Mouse (Mus musculus) cerebellum, adult 2 months (tissue): ENCODE measurements at regions not wholly inside any gene's neighbourhood (a gene's known extent, or its start where the extent isn't known, plus 50 kb on each side); places are given as distances from the start of the nearest gene placed in this dataset.

ENCODE experiments used
- CTCF ChIP-seq: fragments of 200-500 bp; IDR thresholded peaks from 2 replicates; pipeline ENCODE4 v1.5.1; 2011; ENCODE audit warnings: low read depth, mild to moderate bottlenecking, control low read depth, low read length, moderate library complexity, borderline replicate concordance; ENCODE audit not compliant: insufficient read depth
- POLR2A ChIP-seq: fragments of 200-500 bp; IDR thresholded peaks from 2 replicates; pipeline ENCODE4 v1.6.1; 2011; ENCODE audit warnings: low read length, control low read depth, borderline replicate concordance; ENCODE audit not compliant: insufficient read depth

DNA sequence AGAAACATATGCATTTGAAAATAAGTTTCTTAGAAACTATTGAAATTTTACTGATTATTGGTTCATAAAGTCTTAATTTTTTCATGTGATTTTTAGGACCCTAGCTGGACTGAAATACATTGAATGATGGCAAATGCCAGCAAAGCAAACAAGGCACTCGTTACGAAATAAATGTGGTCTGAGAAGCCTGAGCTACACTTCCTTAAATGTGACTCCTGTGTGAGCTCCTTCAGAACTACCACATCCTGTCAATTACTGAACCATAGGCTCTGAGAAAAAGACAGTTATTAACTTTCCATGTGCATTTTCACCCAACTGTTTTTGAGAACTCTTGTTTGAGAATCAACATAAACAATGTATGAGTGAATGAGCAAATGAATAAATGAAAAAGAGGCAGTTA is 281.1 kb upstream of the Kynu start:
- no peak for TF ChIP-seq CTCF
- TF ChIP-seq POLR2A, result no peak
